Mouse (Mus musculus) MEL (cell line): ENCODE results near the gene Thsd4. TPM values are rescaled to one million over a fixed set of nuclear protein-coding genes. Genes with fewer than 3 reads are reported as not detected.

ENCODE experiments used
- DNase-seq: peaks from one replicate; pipeline ENCODE4 v3.0.0; 2011; ENCODE audit warnings: low read depth, low spot score
- H3K27ac ChIP-seq: 2 replicates; pipeline ENCODE4 v1.5.1; 2012; ENCODE audit warnings: low read depth, mild to moderate bottlenecking, control low read depth, low read length, moderate library complexity; ENCODE audit not compliant: control insufficient read depth
- H3K27me3 ChIP-seq, 2 experiments: fragments of 150-350 bp in 1 of 2; sonication (generic) in 1 of 2; 2 replicates each; pipeline ENCODE4 v1.6.1; 2012; ENCODE audit warnings: low read length in 2 of 2, mild to moderate bottlenecking in 2 of 2, improper control_type of control experiment in 1 of 2, moderate library complexity in 1 of 2; ENCODE audit not compliant: insufficient read depth in 2 of 2, control insufficient read depth in 1 of 2
- H3K36me3 ChIP-seq, 2 experiments: 2 replicates each; pipeline ENCODE4 v1.6.1; 2012 to 2014; ENCODE audit warnings: low read length in 2 of 2, improper control_type of control experiment in 1 of 2, inconsistent platforms in 1 of 2, mild to moderate bottlenecking in 1 of 2; ENCODE audit not compliant: insufficient read depth in 2 of 2, control insufficient read depth in 1 of 2
- H3K4me1 ChIP-seq, 2 experiments: fragments of 150-350 bp in 1 of 2; sonication (generic) in 1 of 2; 2 replicates each; pipeline ENCODE4 v1.6.1; 2012; ENCODE audit warnings: low read length in 2 of 2, improper control_type of control experiment in 1 of 2, mild to moderate bottlenecking in 1 of 2; ENCODE audit not compliant: insufficient read depth in 2 of 2, control insufficient read depth in 1 of 2
- H3K4me3 ChIP-seq, 2 experiments: fragments of 150-350 bp in 1 of 2; sonication (generic) in 1 of 2; 2 replicates each; pipeline ENCODE4 v1.5.1; 2012; ENCODE audit warnings: low read depth in 2 of 2, low read length in 2 of 2, mild to moderate bottlenecking in 2 of 2, moderate library complexity in 2 of 2, control low read depth in 1 of 2, improper control_type of control experiment in 1 of 2; ENCODE audit not compliant: control insufficient read depth in 1 of 2, insufficient read depth in 1 of 2
- H3K79me2 ChIP-seq: 2 replicates; pipeline ENCODE4 v1.6.1; 2012; ENCODE audit warnings: mild to moderate bottlenecking, low read length, moderate library complexity; ENCODE audit not compliant: control insufficient read depth, poor library complexity, insufficient read depth
- H3K9ac ChIP-seq: 2 replicates; pipeline ENCODE4 v1.6.1; 2012; ENCODE audit warnings: low read depth, mild to moderate bottlenecking, control low read depth, low read length, moderate library complexity; ENCODE audit not compliant: control insufficient read depth, poor library complexity, severe bottlenecking
- H3K9me3 ChIP-seq: fragments of 150-350 bp; sonication (generic); replicated peaks from 2 replicates; pipeline ENCODE4 v1.6.1; 2012; ENCODE audit warnings: mild to moderate bottlenecking, low read length, improper control_type of control experiment, moderate library complexity; ENCODE audit not compliant: insufficient read depth
- CHD1 ChIP-seq: IDR thresholded peaks from 2 replicates; pipeline ENCODE4 v1.6.1; 2012; ENCODE audit warnings: low read depth, mild to moderate bottlenecking, inconsistent platforms, low read length, improper control_type of control experiment
- EP300 ChIP-seq, 2 experiments: IDR thresholded peaks; 2 replicates each; pipeline ENCODE4 v1.6.1; 2011; ENCODE audit warnings: improper control_type of control experiment in 2 of 2, low read length in 2 of 2, low read depth in 1 of 2, mild to moderate bottlenecking in 1 of 2
- HCFC1 ChIP-seq: IDR thresholded peaks from 2 replicates; pipeline ENCODE4 v1.6.1; 2012; ENCODE audit warnings: low read depth, mild to moderate bottlenecking, inconsistent platforms, low read length, improper control_type of control experiment, moderate library complexity
- JUND ChIP-seq: IDR thresholded peaks from 2 replicates; pipeline ENCODE4 v1.6.1; 2011; ENCODE audit warnings: low read depth, mild to moderate bottlenecking, improper control_type of control experiment, low read length
- KAT2A ChIP-seq: conservative IDR thresholded peaks from 2 replicates; pipeline ENCODE4 v1.6.1; 2012; ENCODE audit warnings: low read depth, low read length, improper control_type of control experiment, inconsistent platforms
- MAZ ChIP-seq: IDR thresholded peaks from 2 replicates; pipeline ENCODE4 v1.6.1; 2012; ENCODE audit warnings: low read depth, mild to moderate bottlenecking, inconsistent platforms, low read length, improper control_type of control experiment
- MEF2A ChIP-seq: IDR thresholded peaks from 2 replicates; pipeline ENCODE4 v1.6.1; 2014; ENCODE audit warnings: low read depth, mild to moderate bottlenecking, inconsistent platforms, low read length, improper control_type of control experiment; ENCODE audit not compliant: poor library complexity, insufficient replicate concordance, severe bottlenecking; ENCODE audit errors: extremely low read depth
- MYB ChIP-seq: IDR thresholded peaks from 2 replicates; pipeline ENCODE4 v1.6.1; 2011; ENCODE audit warnings: mild to moderate bottlenecking, low read depth, low read length, improper control_type of control experiment
- MYC ChIP-seq: IDR thresholded peaks from 2 replicates; pipeline ENCODE4 v1.6.1; 2011; ENCODE audit warnings: low read depth, mild to moderate bottlenecking, low read length, improper control_type of control experiment, moderate library complexity
- NELFE ChIP-seq: IDR thresholded peaks from 2 replicates; pipeline ENCODE4 v1.6.1; 2011; ENCODE audit warnings: low read depth, low read length, improper control_type of control experiment
- NRF1 ChIP-seq: IDR thresholded peaks from 2 replicates; pipeline ENCODE4 v1.6.1; 2014; ENCODE audit warnings: low read depth, mild to moderate bottlenecking, inconsistent platforms, low read length, improper control_type of control experiment, moderate library complexity; ENCODE audit not compliant: poor library complexity, insufficient read depth, severe bottlenecking
- RAD21 ChIP-seq: IDR thresholded peaks from 2 replicates; pipeline ENCODE4 v1.6.1; 2011; ENCODE audit warnings: mild to moderate bottlenecking, low read depth, low read length, improper control_type of control experiment
- RCOR1 ChIP-seq: IDR thresholded peaks from 2 replicates; pipeline ENCODE4 v1.6.1; 2012; ENCODE audit warnings: low read depth, mild to moderate bottlenecking, inconsistent platforms, low read length, improper control_type of control experiment
- SMC3 ChIP-seq: IDR thresholded peaks from 2 replicates; pipeline ENCODE4 v1.6.1; 2011; ENCODE audit warnings: low read depth, low read length, improper control_type of control experiment
- TAL1 ChIP-seq: IDR thresholded peaks from 2 replicates; pipeline ENCODE4 v1.6.1; 2012; ENCODE audit warnings: mild to moderate bottlenecking, inconsistent platforms, low read length, moderate library complexity, mixed read lengths
- TBP ChIP-seq: IDR thresholded peaks from 2 replicates; pipeline ENCODE4 v1.8.0; 2011; ENCODE audit warnings: low read depth, low read length, improper control_type of control experiment
- TCF12 ChIP-seq: IDR thresholded peaks from 2 replicates; pipeline ENCODE4 v1.6.1; 2014; ENCODE audit warnings: low read depth, mild to moderate bottlenecking, inconsistent platforms, low read length, improper control_type of control experiment, moderate library complexity
- UBTF ChIP-seq: IDR thresholded peaks from 2 replicates; pipeline ENCODE4 v1.6.1; 2012; ENCODE audit warnings: low read depth, mild to moderate bottlenecking, inconsistent platforms, low read length, improper control_type of control experiment, moderate library complexity, borderline replicate concordance; ENCODE audit not compliant: insufficient read depth
- USF1 ChIP-seq: IDR thresholded peaks from 2 replicates; pipeline ENCODE4 v1.6.1; 2014; ENCODE audit warnings: low read depth, mild to moderate bottlenecking, inconsistent platforms, low read length, improper control_type of control experiment, moderate library complexity
- ZKSCAN1 ChIP-seq: IDR thresholded peaks from 2 replicates; pipeline ENCODE4 v1.6.1; 2012; ENCODE audit warnings: low read depth, mild to moderate bottlenecking, inconsistent platforms, low read length, improper control_type of control experiment, moderate library complexity
- ZMIZ1 ChIP-seq: IDR thresholded peaks from 2 replicates; pipeline ENCODE4 v1.6.1; 2012; ENCODE audit warnings: low read depth, mild to moderate bottlenecking, inconsistent platforms, low read length, improper control_type of control experiment, moderate library complexity
- ZNF384 ChIP-seq: IDR thresholded peaks from 2 replicates; pipeline ENCODE4 v1.6.1; 2012; ENCODE audit warnings: low read depth, mild to moderate bottlenecking, inconsistent platforms, low read length, improper control_type of control experiment
- polyA plus RNA-seq, 2 experiments: library from polyadenylated mRNA; stranded (reverse) in 1 of 2; unstranded in 1 of 2; fragments of >175 nt in 1 of 2; fragments of >200 nt in 1 of 2; gene quantifications; 2 replicates each; pipeline versions ENCODE4 v1.2.1 to v1.2.4; 2012; ENCODE audit warnings: low replicate concordance in 2 of 2, low read depth in 1 of 2; ENCODE audit not compliant: insufficient read length in 2 of 2, insufficient read depth in 1 of 2, missing spikeins in 1 of 2
- total RNA-seq: library from RNA; depleted of rRNA; stranded (reverse); fragments of 300-350 nt; gene quantifications from 2 replicates; pipeline ENCODE4 v1.2.3, GENCODE M21; 2012

The Thsd4 gene
- total and polyA plus RNA-seq, 3 experiments = 0.08 TPM; not detected in 1

- H3K4me1 ChIP-seq = no peaks in the 10 kb centered on the region
- no peaks in the 10 kb centered on the region for H3K27me3 ChIP-seq
- H3K79me2 ChIP-seq = no peaks in the 10 kb centered on the region
- H3K27ac ChIP-seq = no peak overlapping the region
- H3K36me3 ChIP-seq = no peaks in the 10 kb centered on the region
- no peak overlapping the region for H3K4me3 ChIP-seq
- H3K9me3 ChIP-seq = no peaks in the 10 kb centered on the region
- no peak for DNase-seq
- H3K9ac ChIP-seq = no peak overlapping the region
- no peak for TF ChIP-seq ZNF384
- no peak for TF ChIP-seq EP300 (IDR thresholded peaks at IDR 0.05; ENCODE audit: low read depth in 1 of 2, low read length in 2 of 2)
- no peak for TF ChIP-seq KAT2A
- TF ChIP-seq NELFE = no peak
- no peak for TF ChIP-seq TCF12
- no peak for TF ChIP-seq UBTF
- no peak for TF ChIP-seq MAZ
- no peak for TF ChIP-seq NRF1
Observed at GRCm38 (mm10) chr9:60226679-60227078, 295.2 kb downstream of the Thsd4 start.

DNA sequence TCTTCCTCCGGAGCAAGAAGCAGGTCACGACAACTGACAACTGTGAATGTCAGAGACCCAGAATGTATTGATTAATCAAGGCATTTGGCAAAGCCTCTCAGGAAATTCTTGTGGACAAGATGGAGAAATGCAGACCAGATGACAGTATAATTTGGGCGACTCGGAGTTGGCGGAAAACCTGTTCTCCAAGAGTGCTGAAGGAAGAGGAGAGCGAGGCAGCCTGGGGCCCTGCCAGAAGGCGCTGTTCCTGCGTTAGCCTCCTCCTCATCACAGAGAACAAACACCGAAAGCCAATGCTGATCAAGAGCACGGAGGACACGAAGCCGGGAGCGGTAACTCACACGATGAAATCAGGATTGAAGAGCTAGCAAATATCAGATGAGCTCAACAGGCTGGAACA lies 295.7 kb downstream of the Thsd4 start:
- no peak for DNase-seq
- no peaks in the 10 kb centered on the region for H3K9me3 ChIP-seq
- H3K79me2 ChIP-seq = no peaks in the 10 kb centered on the region
- H3K4me1 ChIP-seq = no peaks in the 10 kb centered on the region
- no peaks in the 10 kb centered on the region for H3K36me3 ChIP-seq
- TF ChIP-seq ZKSCAN1 (no peak), RAD21 (no peak), MEF2A (no peak), ZMIZ1 (no peak), MYC (no peak), MYB (no peak), JUND (no peak), RCOR1 (no peak), TAL1 (no peak), SMC3 (no peak), TBP (no peak), HCFC1 (no peak), CHD1 (no peak), UBTF (no peak), KAT2A (no peak), USF1 (no peak), ZNF384 (no peak), MAZ (no peak)
- no peak overlapping the region for H3K9ac ChIP-seq
- H3K27ac ChIP-seq = no peak overlapping the region
- no peak overlapping the region for H3K4me3 ChIP-seq
- H3K27me3 ChIP-seq = no peaks in the 10 kb centered on the region
